Comparison of ENCODE assay signal across 17 mouse cellular contexts in the genomic region with DNA sequence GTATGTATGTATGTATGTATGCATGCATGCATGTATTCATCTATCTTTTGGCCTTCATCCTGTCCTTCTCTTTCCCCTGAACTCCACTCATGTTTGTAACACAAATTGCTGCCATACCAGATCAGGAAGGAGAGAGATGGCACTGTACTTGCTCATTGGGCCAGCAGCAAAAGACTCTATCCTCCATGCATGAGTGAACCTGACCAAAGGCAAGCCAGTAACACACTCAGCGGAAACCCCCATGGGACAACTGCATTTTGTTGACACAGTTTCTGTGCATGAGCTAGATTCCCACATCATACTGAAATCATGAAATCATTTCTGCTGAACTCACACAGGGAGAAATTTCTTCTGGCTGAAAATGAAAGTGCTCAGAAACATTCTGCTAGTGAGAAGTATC.
"Had no signal": no experiment of that assay in that cellular context is flagged by ENCODE, and none has a peak within 500 bp of the region (broad histone marks: within the 10 kb centered on the region; RNA-seq: fewer than 3 reads in every experiment).

No protein-coding gene starts in this region.

- H3K36me3 ChIP-seq: liver, embryonic 15.5 days; lung, embryonic 15.5 days; midbrain, embryonic 13.5 days; midbrain, embryonic 15.5 days; neural tube, embryonic 12.5 days had no signal

- H3K27me3 ChIP-seq: liver, embryonic 15.5 days; lung, embryonic 15.5 days; megakaryocyte, embryonic 14.5 days; midbrain, embryonic 13.5 days; midbrain, embryonic 15.5 days; neural tube, embryonic 12.5 days had no signal

- H3K4me1 ChIP-seq: liver, embryonic 15.5 days; megakaryocyte, embryonic 14.5 days; midbrain, embryonic 13.5 days; midbrain, embryonic 15.5 days; neural tube, embryonic 12.5 days had no signal

- H3K9me3 ChIP-seq: liver, embryonic 15.5 days; lung, embryonic 15.5 days; midbrain, embryonic 13.5 days; midbrain, embryonic 15.5 days; neural tube, embryonic 12.5 days had no signal

- H3K4me3 ChIP-seq: liver, embryonic 15.5 days; lung, embryonic 15.5 days; megakaryocyte, embryonic 14.5 days; midbrain, embryonic 13.5 days; midbrain, embryonic 15.5 days; neural tube, embryonic 12.5 days had no signal

- H3K27ac ChIP-seq: liver, embryonic 15.5 days; lung, embryonic 15.5 days; macrophage; midbrain, embryonic 13.5 days; midbrain, embryonic 15.5 days; neural tube, embryonic 12.5 days had no signal

- ATAC-seq: liver, postnatal 0 days; lung, postnatal 0 days; midbrain, embryonic 13.5 days; midbrain, embryonic 15.5 days had no signal

- DNase-seq: liver, postnatal 0 days; lung, adult 2 months; lung, postnatal 14 days; lung, postnatal 36 days; right cerebral cortex, adult 18-20 months; spleen, adult 18-20 months; thymus, adult 2 months; thymus, postnatal 25 days; thymus, postnatal 4 days had no signal
